Mouse (Mus musculus) liver, embryonic 14.5 days (tissue): ENCODE results near the gene Gm49601. TPM values are rescaled to one million over a fixed set of nuclear protein-coding genes. Genes with fewer than 3 reads are reported as not detected.

Experiments used
- ATAC-seq: fragments of 200-750 bp; cut with Nextera tagmentation; 2 replicates; pipeline ENCODE4 v1.8.0; 2017; ENCODE audit warnings: moderate number of reproducible peaks, mild to moderate bottlenecking, moderate library complexity; ENCODE audit not compliant: insufficient read depth
- DNase-seq, 3 experiments: peaks; one replicate each; pipeline ENCODE4 v3.0.0-alpha.2; 2012 to 2013; ENCODE audit warnings: low read depth in 3 of 3, low spot score in 3 of 3
- H3K27ac ChIP-seq: fragments of 300-500 bp; sonication (generic); 2 replicates; pipeline ENCODE4 v1.5.1; 2014; ENCODE audit warnings: moderate library complexity, mild to moderate bottlenecking, control low read depth, inconsistent platforms
- H3K27me3 ChIP-seq: fragments of 300-500 bp; sonication (generic); 2 replicates; pipeline ENCODE4 v1.6.1; 2014; ENCODE audit warnings: mild to moderate bottlenecking, low read length, moderate library complexity; ENCODE audit not compliant: control insufficient read depth, insufficient read depth
- H3K36me3 ChIP-seq: fragments of 300-500 bp; sonication (generic); replicated peaks from 2 replicates; pipeline ENCODE4 v1.6.1; 2014; ENCODE audit warnings: low read depth; ENCODE audit not compliant: control insufficient read depth, insufficient read depth
- H3K4me1 ChIP-seq, 2 experiments: fragments of 200-500 bp in 1 of 2; fragments of 300-500 bp in 1 of 2; sonication (generic) in 1 of 2; replicated peaks; 2 replicates each; pipeline ENCODE4 v1.6.1; 2012 to 2014; ENCODE audit warnings: antibody characterized with exemption in 1 of 2, inconsistent platforms in 1 of 2, low read length in 1 of 2; ENCODE audit not compliant: control insufficient read depth in 2 of 2, insufficient read depth in 2 of 2
- H3K4me2 ChIP-seq: fragments of 300-500 bp; sonication (generic); 2 replicates; pipeline ENCODE4 v1.6.1; 2014; ENCODE audit warnings: low read depth, mild to moderate bottlenecking, control low read depth, moderate library complexity
- H3K4me3 ChIP-seq, 2 experiments: fragments of 200-500 bp in 1 of 2; fragments of 300-500 bp in 1 of 2; sonication (generic) in 1 of 2; 2 replicates each; pipeline ENCODE4 v1.5.1; 2012 to 2014; ENCODE audit warnings: low read depth in 2 of 2, low read length in 2 of 2, mild to moderate bottlenecking in 2 of 2, control low read depth in 1 of 2, inconsistent platforms in 1 of 2, moderate library complexity in 1 of 2; ENCODE audit not compliant: insufficient read depth in 1 of 2
- H3K9ac ChIP-seq: fragments of 300-500 bp; sonication (generic); replicated peaks from 2 replicates; pipeline ENCODE4 v1.6.1; 2014; ENCODE audit warnings: mild to moderate bottlenecking, control low read depth, moderate library complexity
- H3K9me3 ChIP-seq: fragments of 300-500 bp; sonication (generic); 2 replicates; pipeline ENCODE4 v1.6.1; 2016; ENCODE audit warnings: low read length, mixed read lengths; ENCODE audit not compliant: control insufficient read depth
- CTCF ChIP-seq: IDR thresholded peaks from 2 replicates; pipeline ENCODE4 v1.5.1; 2016; ENCODE audit warnings: antibody characterized with exemption, low read depth, control low read depth
- EP300 ChIP-seq: IDR thresholded peaks from 2 replicates; pipeline ENCODE4 v1.6.1; 2016; ENCODE audit warnings: antibody characterized with exemption, low read depth
- WGBS: fragments of 180-500 bp; shearing (Covaris S2); extraction: QIAGEN DNeasy Blood & Tissue Kit; methylation state at CpG from one replicate; pipeline ENCODE4 v1.1.7; 2014; ENCODE audit not compliant: insufficient replicate concordance; 5-methylcytosine and 5-hydroxymethylcytosine counted together
- polyA plus RNA-seq, 2 experiments: library from polyadenylated mRNA; depleted of rRNA in 1 of 2; stranded (reverse) in 1 of 2; unstranded in 1 of 2; fragments of >200 nt; fragmentation: Nextera tagmentation in 1 of 2; extraction: Ambion mirVana in 1 of 2; gene quantifications; 2 replicates each; pipeline versions ENCODE4 v1.2.1 to v1.2.3; 2012 to 2014

The Gm49601 gene
- polyA plus RNA-seq, 2 experiments, result 0.54 TPM; not detected in 1

- Histone ChIP-seq H3K4me2 (peak overlapping the region; percentile 72), H3K4me3 (peak overlapping the region in 1 of 2 experiments; percentile 57; a peak in 1 of 4 replicates), H3K9me3 (no peaks in the 10 kb centered on the region), H3K27me3 (peaks cover 59% of the 10 kb centered on the region), H3K4me1 (no peaks in the 10 kb centered on the region; a peak in 1 of 4 replicates), H3K9ac (no peak overlapping the region), H3K36me3 (no peaks in the 10 kb centered on the region), H3K27ac (no peak overlapping the region)
- TF ChIP-seq EP300 (no peak), CTCF (no peak)
- ATAC-seq (no peak), DNase-seq (no peak)
- WGBS, result 43% methylated on average over 5 of the region's 5 CpGs
Measured at GRCm38 (mm10) chr16:18630291-18630690, 4.1 kb upstream of the Gm49601 start.

GRCm38 (mm10) chr16:18629390-18630231 lies 3.4 kb upstream of the Gm49601 start, which contains the start of gene Sept5:
Gene Sept5 (minus strand): TSS chr16:18629954.
- Histone ChIP-seq H3K4me3 (peak within 1 kb of the TSS; percentile 30 to 57), H3K4me2 (peak within 1 kb of the TSS; percentile 72), H3K9ac (no peak within 1 kb of the TSS), H3K27ac (no peak within 1 kb of the TSS), H3K4me1 (no peaks in the 10 kb centered on the region; a peak in 1 of 4 replicates), H3K9me3 (no peaks in the 10 kb centered on the region), H3K36me3 (no peaks in the 10 kb centered on the region), H3K27me3 (peaks cover 66% of the 10 kb centered on the region)
- DNase-seq (no peak), ATAC-seq (peak; percentile 39)
- under 1% methylated on average over 84 of the region's 93 CpGs for WGBS
- no peak for TF ChIP-seq EP300
- TF ChIP-seq CTCF, result no peak

GRCm38 (mm10) chr16:18628948-18629340 lies 2.7 kb upstream of the Gm49601 start:
- H3K4me2 ChIP-seq, result peak overlapping the region; percentile 72
- H3K4me3 ChIP-seq, result peak overlapping the region; percentile 30 to 57
- TF ChIP-seq EP300 (no peak), CTCF (no peak)
- no peaks in the 10 kb centered on the region for H3K36me3 ChIP-seq
- DNase-seq, result no peak
- H3K9ac ChIP-seq, result no peak overlapping the region
- peaks cover 72% of the 10 kb centered on the region for H3K27me3 ChIP-seq
- H3K27ac ChIP-seq, result no peak overlapping the region
- 29% methylated on average over 2 of the region's 2 CpGs for WGBS
- H3K4me1 ChIP-seq, result no peaks in the 10 kb centered on the region; a peak in 1 of 4 replicates
- ATAC-seq, result no peak
- H3K9me3 ChIP-seq, result no peaks in the 10 kb centered on the region

GRCm38 (mm10) chr16:18628206-18628947 lies 2.1 kb upstream of the Gm49601 start:
- 51% methylated on average over 7 of the region's 7 CpGs for WGBS

GRCm38 (mm10) chr16:18627163-18627562 lies 936 bp upstream of the Gm49601 start:
- H3K27me3 ChIP-seq, result peaks cover 90% of the 10 kb centered on the region
- H3K4me2 ChIP-seq, result no peak overlapping the region
- no peaks in the 10 kb centered on the region; a peak in 1 of 4 replicates for H3K4me1 ChIP-seq
- 31% methylated on average over 3 of the region's 3 CpGs for WGBS
- H3K9ac ChIP-seq, result no peak overlapping the region
- TF ChIP-seq EP300 (no peak), CTCF (no peak)
- no peaks in the 10 kb centered on the region for H3K36me3 ChIP-seq
- H3K27ac ChIP-seq, result no peak overlapping the region
- H3K4me3 ChIP-seq, result no peak overlapping the region
- no peak for DNase-seq
- ATAC-seq, result no peak
- H3K9me3 ChIP-seq, result no peaks in the 10 kb centered on the region

More at GRCm38 (mm10) chr16:18628206-18628947, 2.1 kb upstream of the Gm49601 start:
- H3K9ac ChIP-seq, result no peak overlapping the region
- H3K4me3 ChIP-seq, result no peak overlapping the region
- H3K4me1 ChIP-seq, result no peaks in the 10 kb centered on the region; a peak in 1 of 4 replicates
- no peak for DNase-seq
- no peaks in the 10 kb centered on the region for H3K9me3 ChIP-seq
- peaks cover 78% of the 10 kb centered on the region for H3K27me3 ChIP-seq
- H3K27ac ChIP-seq, result no peak overlapping the region
- ATAC-seq, result no peak
- TF ChIP-seq CTCF (no peak), EP300 (no peak)
- H3K36me3 ChIP-seq, result no peaks in the 10 kb centered on the region
- no peak overlapping the region for H3K4me2 ChIP-seq
